Mouse (Mus musculus) neural tube, embryonic 15.5 days (tissue): ENCODE measurements around the gene Cnp. TPM values are rescaled to one million over a fixed set of nuclear protein-coding genes. Genes with fewer than 3 reads are reported as not detected.
"Not testable (repeated sequence)": the region's sequence is repeated elsewhere in the genome, so short reads cannot be mapped to it uniquely, and the experiment has no call there.

Experiments
- ATAC-seq: fragments of 200-750 bp; cut with Nextera tagmentation; 2 replicates; pipeline ENCODE4 v1.8.0; 2017; ENCODE audit warnings: mild to moderate bottlenecking, moderate TSS enrichment, moderate library complexity; ENCODE audit not compliant: low FRiP score
- H3K27ac ChIP-seq: fragments of 300-500 bp; sonication (generic); replicated peaks from 2 replicates; pipeline ENCODE4 v1.5.1; 2015; ENCODE audit warnings: mild to moderate bottlenecking, inconsistent platforms
- H3K27me3 ChIP-seq: fragments of 300-500 bp; sonication (generic); replicated peaks from 2 replicates; pipeline ENCODE4 v1.6.1; 2015; ENCODE audit warnings: inconsistent platforms
- H3K36me3 ChIP-seq: fragments of 300-500 bp; sonication (generic); 2 replicates; pipeline ENCODE4 v1.6.1; 2015; ENCODE audit warnings: inconsistent platforms
- H3K4me1 ChIP-seq: fragments of 300-500 bp; sonication (generic); 2 replicates; pipeline ENCODE4 v1.6.1; 2015; ENCODE audit warnings: inconsistent platforms
- H3K4me2 ChIP-seq: fragments of 300-500 bp; sonication (generic); 2 replicates; pipeline ENCODE4 v1.6.1; 2015; ENCODE audit warnings: inconsistent platforms, mild to moderate bottlenecking, moderate library complexity
- H3K4me3 ChIP-seq: fragments of 300-500 bp; sonication (generic); replicated peaks from 2 replicates; pipeline ENCODE4 v1.5.1; 2015; ENCODE audit warnings: mild to moderate bottlenecking, inconsistent platforms
- H3K9ac ChIP-seq: fragments of 300-500 bp; sonication (generic); replicated peaks from 2 replicates; pipeline ENCODE4 v1.6.1; 2015; ENCODE audit warnings: mild to moderate bottlenecking, inconsistent platforms
- H3K9me3 ChIP-seq: fragments of 300-500 bp; sonication (generic); replicated peaks from 2 replicates; pipeline ENCODE4 v1.6.1; 2016; ENCODE audit warnings: inconsistent platforms
- WGBS: fragments of 180-500 bp; shearing (Covaris S2); methylation state at CpG from one replicate; pipeline ENCODE4 v1.1.7; 2015; ENCODE audit warnings: mixed read lengths; 5-methylcytosine and 5-hydroxymethylcytosine counted together
- polyA plus RNA-seq: library from polyadenylated mRNA; unstranded; fragments of >200 nt; fragmentation: Nextera tagmentation; extraction: Ambion mirVana; gene quantifications from 2 replicates; pipeline ENCODE4 v1.2.1, GENCODE M21; 2015

Gene Cnp
- polyA plus RNA-seq, 1 experiment from 2014 or later, result 62.0 TPM

- H3K4me3 ChIP-seq, result 0 out of 2 replicates have a peak overlapping the region, but pooled peaks have one; percentile 58
- 0 out of 2 replicates have a peak overlapping the region, but pooled peaks have one; percentile 54 for H3K9ac ChIP-seq
- 74% methylated on average over 21 of the region's 21 CpGs for WGBS
- peaks cover 38% of the 10 kb centered on the region for H3K4me1 ChIP-seq
- peak overlapping the region; percentile 87 for H3K4me2 ChIP-seq
- no peak overlapping the region for H3K27ac ChIP-seq
- H3K9me3 ChIP-seq, result no peaks in the 10 kb centered on the region
- ATAC-seq, result no peak
- H3K36me3 ChIP-seq, result peaks cover 21% of the 10 kb centered on the region
- H3K27me3 ChIP-seq, result no peaks in the 10 kb centered on the region
Measured at GRCm38 (mm10) chr11:100576256-100576655, 1.6 kb downstream of the Cnp start.

- peaks cover 37% of the 10 kb centered on the region for H3K36me3 ChIP-seq
- no peaks in the 10 kb centered on the region for H3K27me3 ChIP-seq
- no peak overlapping the region for H3K9ac ChIP-seq
- ATAC-seq, result no peak
- 75% methylated on average over 8 of the region's 8 CpGs for WGBS
- H3K4me3 ChIP-seq, result no peak overlapping the region
- H3K9me3 ChIP-seq, result no peaks in the 10 kb centered on the region
- H3K27ac ChIP-seq, result no peak overlapping the region; the same call in 1 of the 2 replicates
- peaks cover 29% of the 10 kb centered on the region for H3K4me1 ChIP-seq
- H3K4me2 ChIP-seq, result peak overlapping the region; percentile 2; the same call in 1 of the 2 replicates
Measured at GRCm38 (mm10) chr11:100577852-100578599, 3.3 kb downstream of the Cnp start.

- Histone ChIP-seq H3K4me2 (no peak overlapping the region), H3K9me3 (no peaks in the 10 kb centered on the region), H3K27ac (no peak overlapping the region), H3K36me3 (peaks cover 48% of the 10 kb centered on the region), H3K4me3 (no peak overlapping the region), H3K9ac (no peak overlapping the region), H3K4me1 (peaks cover 29% of the 10 kb centered on the region), H3K27me3 (no peaks in the 10 kb centered on the region)
- 96% methylated on average over 9 of the region's 9 CpGs for WGBS
- ATAC-seq, result no peak
Measured at GRCm38 (mm10) chr11:100579116-100579799, 4.6 kb downstream of the Cnp start.

GRCm38 (mm10) chr11:100580275-100580674 lies 5.6 kb downstream of the Cnp start:
- Histone ChIP-seq H3K9ac (no peak overlapping the region), H3K4me3 (no peak overlapping the region), H3K4me1 (peaks cover 22% of the 10 kb centered on the region), H3K4me2 (no peak overlapping the region), H3K27me3 (no peaks in the 10 kb centered on the region), H3K36me3 (peaks cover 58% of the 10 kb centered on the region), H3K9me3 (no peaks in the 10 kb centered on the region), H3K27ac (no peak overlapping the region)
- 89% methylated on average over 13 of the region's 13 CpGs for WGBS
- ATAC-seq, result no peak

GRCm38 (mm10) chr11:100581756-100582155 lies 7.1 kb downstream of the Cnp start:
- H3K4me1 ChIP-seq, result peaks cover 11% of the 10 kb centered on the region; the same call in 1 of the 2 replicates
- H3K27ac ChIP-seq, result no peak overlapping the region
- H3K27me3 ChIP-seq, result no peaks in the 10 kb centered on the region
- H3K4me3 ChIP-seq, result no peak overlapping the region
- H3K36me3 ChIP-seq, result peaks cover 73% of the 10 kb centered on the region
- no peak overlapping the region for H3K9ac ChIP-seq
- H3K9me3 ChIP-seq, result no peaks in the 10 kb centered on the region
- H3K4me2 ChIP-seq, result no peak overlapping the region
- ATAC-seq, result no peak
- 48% methylated on average over 4 of the region's 4 CpGs for WGBS

GRCm38 (mm10) chr11:100582413-100582812 lies 7.7 kb downstream of the Cnp start:
- WGBS, result 95% methylated on average over 1 of the region's 1 CpGs
- not testable (repeated sequence) for H3K9me3 ChIP-seq, H3K9ac ChIP-seq, H3K4me1 ChIP-seq, ATAC-seq, H3K4me3 ChIP-seq, H3K27me3 ChIP-seq, H3K27ac ChIP-seq, H3K4me2 ChIP-seq
- H3K36me3 ChIP-seq, result peaks cover 79% of the 10 kb centered on the region

- ATAC-seq, result no peak
- H3K36me3 ChIP-seq, result peaks cover 83% of the 10 kb centered on the region
- H3K4me2 ChIP-seq, result no peak overlapping the region
- no peaks in the 10 kb centered on the region for H3K27me3 ChIP-seq
- H3K27ac ChIP-seq, result no peak overlapping the region
- H3K4me1 ChIP-seq, result 0 out of 2 replicates have a peak, but pooled peaks cover 8% of the 10 kb centered on the region
- no peaks in the 10 kb centered on the region for H3K9me3 ChIP-seq
- 92% methylated on average over 2 of the region's 2 CpGs for WGBS
- no peak overlapping the region for H3K9ac ChIP-seq
- H3K4me3 ChIP-seq, result no peak overlapping the region
Measured at GRCm38 (mm10) chr11:100582836-100583235, 8.1 kb downstream of the Cnp start.

GRCm38 (mm10) chr11:100584561-100584961 lies 9.9 kb downstream of the Cnp start:
- Histone ChIP-seq H3K9ac (no peak overlapping the region), H3K9me3 (no peaks in the 10 kb centered on the region), H3K27ac (no peak overlapping the region), H3K4me2 (no peak overlapping the region), H3K27me3 (no peaks in the 10 kb centered on the region), H3K4me3 (no peak overlapping the region), H3K36me3 (peaks cover 94% of the 10 kb centered on the region), H3K4me1 (no peaks in the 10 kb centered on the region)
- ATAC-seq, result no peak
- 93% methylated on average over 7 of the region's 7 CpGs for WGBS

GRCm38 (mm10) chr11:100585148-100585547 lies 10.4 kb downstream of the Cnp start:
- no peak for ATAC-seq
- no peak overlapping the region for H3K4me3 ChIP-seq
- H3K4me1 ChIP-seq, result no peaks in the 10 kb centered on the region
- no peaks in the 10 kb centered on the region for H3K9me3 ChIP-seq
- no peak overlapping the region for H3K9ac ChIP-seq
- H3K36me3 ChIP-seq, result peaks cover 95% of the 10 kb centered on the region
- H3K27me3 ChIP-seq, result no peaks in the 10 kb centered on the region
- no peak overlapping the region for H3K4me2 ChIP-seq
- H3K27ac ChIP-seq, result no peak overlapping the region
- 94% methylated on average over 3 of the region's 3 CpGs for WGBS

- ATAC-seq, result no peak
Measured at GRCm38 (mm10) chr11:100588462-100588861, 13.8 kb downstream of the Cnp start.

GRCm38 (mm10) chr11:100592346-100593046 lies 17.8 kb downstream of the Cnp start:
- no peaks in the 10 kb centered on the region for H3K4me1 ChIP-seq
- 90% methylated on average over 11 of the region's 11 CpGs for WGBS
- no peaks in the 10 kb centered on the region for H3K9me3 ChIP-seq
- H3K4me3 ChIP-seq, result no peak overlapping the region
- H3K9ac ChIP-seq, result no peak overlapping the region
- no peaks in the 10 kb centered on the region for H3K27me3 ChIP-seq
- ATAC-seq, result no peak
- peaks cover 84% of the 10 kb centered on the region for H3K36me3 ChIP-seq
- no peak overlapping the region for H3K4me2 ChIP-seq
- no peak overlapping the region for H3K27ac ChIP-seq

More at GRCm38 (mm10) chr11:100588462-100588861, 13.8 kb downstream of the Cnp start:
- Histone ChIP-seq H3K36me3 (peaks cover 96% of the 10 kb centered on the region), H3K9me3 (no peaks in the 10 kb centered on the region), H3K4me1 (no peaks in the 10 kb centered on the region), H3K27ac (no peak overlapping the region), H3K9ac (no peak overlapping the region), H3K27me3 (no peaks in the 10 kb centered on the region), H3K4me2 (no peak overlapping the region), H3K4me3 (no peak overlapping the region)
- 99% methylated on average over 2 of the region's 2 CpGs for WGBS
